In genomic region chr9:40571280-40571679, GRCm38 (mm10) we compare ENCODE assay signal across 20 mouse cellular contexts. TPM values are rescaled to one million over a fixed set of nuclear protein-coding genes. Genes with fewer than 3 reads are reported as not detected.
DNase-seq lines count a peak whose midpoint lies in the region; ATAC-seq and TF ChIP-seq lines count a peak whose summit lies in the region.
"Had no signal": no experiment of that assay in that cellular context is flagged by ENCODE, and none has a peak within 500 bp of the region (broad histone marks: within the 10 kb centered on the region; RNA-seq: fewer than 3 reads in every experiment).

No protein-coding gene starts in this region.

- no peak for ATAC-seq in midbrain, postnatal 0 days (ENCODE audit: low FRiP score)
- ATAC-seq in midbrain, embryonic 15.5 days (replicated peaks), result no peak
- ATAC-seq in megakaryocyte, adult 5-6 weeks (ENCODE audit: poor library complexity, severe bottlenecking), result peak; percentile 45
- no peak for ATAC-seq in activated CD4-positive, CD25-positive, alpha-beta regulatory T cell, adult 4 months
- ATAC-seq: forebrain, embryonic 15.5 days had no signal

- no peak overlapping the region for H3K9ac ChIP-seq in midbrain, postnatal 0 days (replicated peaks; ENCODE audit: low read length, poor library complexity, severe bottlenecking)
- H3K9ac ChIP-seq in midbrain, embryonic 15.5 days, result no peak overlapping the region
- H3K9ac ChIP-seq: embryonic facial prominence, embryonic 12.5 days; forebrain, embryonic 15.5 days; heart, embryonic 15.5 days; hindbrain, embryonic 15.5 days had no signal

- 39% methylated on average over 2 of the region's 2 CpGs for WGBS in kidney, adult 2 months
- 58% methylated on average over 2 of the region's 2 CpGs for WGBS in midbrain, postnatal 0 days
- WGBS in midbrain, embryonic 15.5 days, result 57% methylated on average over 2 of the region's 2 CpGs

- no peaks in the 10 kb centered on the region for H3K36me3 ChIP-seq in kidney, adult 2 months (ENCODE audit: control insufficient read depth, insufficient read depth, low read length)
- H3K36me3 ChIP-seq in midbrain, postnatal 0 days (ENCODE audit: insufficient read depth, low read length), result no peaks in the 10 kb centered on the region
- no peaks in the 10 kb centered on the region for H3K36me3 ChIP-seq in midbrain, embryonic 15.5 days (replicated peaks)
- H3K36me3 ChIP-seq: embryonic facial prominence, embryonic 12.5 days; forebrain, embryonic 15.5 days; heart, embryonic 15.5 days; hindbrain, embryonic 10.5 days; hindbrain, embryonic 15.5 days had no signal

- no peaks in the 10 kb centered on the region for H3K9me3 ChIP-seq in midbrain, postnatal 0 days (ENCODE audit: low read length)
- H3K9me3 ChIP-seq in midbrain, embryonic 15.5 days, result no peaks in the 10 kb centered on the region
- H3K9me3 ChIP-seq: embryonic facial prominence, embryonic 12.5 days; forebrain, embryonic 15.5 days; heart, embryonic 15.5 days; hindbrain, embryonic 10.5 days; hindbrain, embryonic 15.5 days had no signal

- no peak for TF ChIP-seq CTCF in kidney, adult 2 months (conservative IDR thresholded peaks at IDR 0.05; ENCODE audit: insufficient read depth, insufficient read length, low read depth, low read length)
- no peak for TF ChIP-seq CTCF in midbrain, postnatal 0 days (IDR thresholded peaks at IDR 0.05)

- H3K27ac ChIP-seq in kidney, adult 2 months (ENCODE audit: insufficient read depth, low read depth, low read length), result no peak overlapping the region
- H3K27ac ChIP-seq in midbrain, postnatal 0 days (ENCODE audit: low read depth, low read length), result no peak overlapping the region
- no peak overlapping the region for H3K27ac ChIP-seq in midbrain, embryonic 15.5 days
- H3K27ac ChIP-seq: embryonic facial prominence, embryonic 12.5 days; forebrain, embryonic 15.5 days; heart, adult 2 months; heart, embryonic 15.5 days; hindbrain, embryonic 10.5 days; hindbrain, embryonic 15.5 days had no signal

- H3K4me3 ChIP-seq in kidney, adult 2 months (ENCODE audit: insufficient read depth, low read depth, low read length), result no peak overlapping the region
- no peak overlapping the region for H3K4me3 ChIP-seq in midbrain, postnatal 0 days (ENCODE audit: low read depth, low read length)
- no peak overlapping the region for H3K4me3 ChIP-seq in midbrain, embryonic 15.5 days
- H3K4me3 ChIP-seq: embryonic facial prominence, embryonic 12.5 days; forebrain, embryonic 15.5 days; heart, adult 2 months; heart, embryonic 15.5 days; hindbrain, embryonic 10.5 days; hindbrain, embryonic 15.5 days had no signal

- no peak overlapping the region for H3K4me2 ChIP-seq in midbrain, postnatal 0 days (ENCODE audit: low read depth, low read length, poor library complexity, severe bottlenecking)
- no peak overlapping the region for H3K4me2 ChIP-seq in midbrain, embryonic 15.5 days
- H3K4me2 ChIP-seq: embryonic facial prominence, embryonic 12.5 days; forebrain, embryonic 15.5 days; heart, embryonic 11.5 days; heart, embryonic 15.5 days; hindbrain, embryonic 15.5 days had no signal

- H3K27me3 ChIP-seq in kidney, adult 2 months (replicated peaks; ENCODE audit: control insufficient read depth, insufficient read depth, low read length), result no peaks in the 10 kb centered on the region
- no peaks in the 10 kb centered on the region for H3K27me3 ChIP-seq in midbrain, postnatal 0 days (ENCODE audit: insufficient read depth, low read length)
- no peaks in the 10 kb centered on the region for H3K27me3 ChIP-seq in midbrain, embryonic 15.5 days (replicated peaks)
- H3K27me3 ChIP-seq: forebrain, embryonic 15.5 days; heart, embryonic 15.5 days; hindbrain, embryonic 15.5 days had no signal

- H3K4me1 ChIP-seq in kidney, adult 2 months (ENCODE audit: control insufficient read depth, insufficient read depth, low read length), result 0 out of 2 replicates have a peak, but pooled peaks cover 3% of the 10 kb centered on the region
- H3K4me1 ChIP-seq in midbrain, postnatal 0 days (ENCODE audit: insufficient read depth, low read length), result no peaks in the 10 kb centered on the region
- H3K4me1 ChIP-seq in midbrain, embryonic 15.5 days, result no peaks in the 10 kb centered on the region
- H3K4me1 ChIP-seq: hindbrain, embryonic 10.5 days had no signal

- DNase-seq in kidney, adult 2 months, result peak; percentile 42
- DNase-seq in kidney, adult 11 months, result no peak
- peak; percentile 7 for DNase-seq in midbrain, postnatal 0 days (ENCODE audit: low spot score)
- no peak for DNase-seq in B cell, adult 2 months
- DNase-seq: adrenal gland, postnatal 10 days; cerebellum, adult 11 months; cerebellum, adult 8-10 months; cerebellum, postnatal 14 days; gastrocnemius, postnatal 10 days; heart, adult 2 months; heart, postnatal 14 days had no signal

- no peak for TF ChIP-seq POLR2A in kidney, adult 2 months (IDR thresholded peaks at IDR 0.05; ENCODE audit: low read depth, low read length)

RNA-seq across cellular contexts. Expression of gene Gramd1b, which starts 40.1 kb away (rescaled TPM):
- polyA plus RNA-seq in kidney, adult 2 months (2012; rRNA removed), result 210 and 285 TPM in 2 replicates
- total RNA-seq in midbrain, postnatal 0 days (2014; rRNA removed), result 48.3 and 51.8 TPM in 2 replicates
- polyA plus RNA-seq in midbrain, postnatal 0 days (2015; fragmentation: Nextera tagmentation; extraction: Ambion mirVana), result 13.2 and 19.1 TPM in 2 replicates
- 14.0 and 19.9 TPM in 2 replicates for polyA plus RNA-seq in midbrain, embryonic 15.5 days (2015; fragmentation: Nextera tagmentation; extraction: Ambion mirVana)
- 21.4 and 23.0 TPM in 2 replicates for total RNA-seq in megakaryocyte, adult 5-6 weeks (2015)
- total RNA-seq in megakaryocyte, adult 5-6 weeks (2017), result 12.9 and 20.1 TPM in 2 replicates
- polyA plus RNA-seq in activated CD4-positive, CD25-positive, alpha-beta regulatory T cell, adult 4 months (2017; shearing (Covaris generic)), result 10 to 100 TPM; 48.7 to 68.0 TPM

Comparison
In these comparisons a context has a peak if more than half of its experiments do, and no peak if none do; other contexts are left out.
1. DNase-seq: peak in kidney, adult 2 months (single experiment) and midbrain, postnatal 0 days (single experiment); none in kidney, adult 11 months (single experiment) and B cell, adult 2 months (0 of 2).